Mouse (Mus musculus) myocyte (in vitro differentiated cells): Measurements from ENCODE around the gene Iffo2.
A peak's percentile ranks its signal among the peaks of the same experiment; 100 is the strongest.

ENCODE experiments used
- CEBPB ChIP-seq: IDR thresholded peaks from 2 replicates; pipeline ENCODE4 v1.6.1; 2011; ENCODE audit warnings: mild to moderate bottlenecking, moderate library complexity; ENCODE audit not compliant: poor library complexity, insufficient read depth, severe bottlenecking
- E2F4 ChIP-seq: IDR thresholded peaks from one replicate; pipeline ENCODE4 v1.6.1; 2011; ENCODE audit warnings: mild to moderate bottlenecking, control low read depth, moderate library complexity; ENCODE audit not compliant: insufficient read depth
- MAX ChIP-seq: IDR thresholded peaks from one replicate; pipeline ENCODE4 v1.6.1; 2011; ENCODE audit warnings: low read depth, mild to moderate bottlenecking, control low read depth
- MYOD1 ChIP-seq, 3 experiments: IDR thresholded peaks; one replicate each; pipeline ENCODE4 v1.6.1; 2011; ENCODE audit warnings: control low read depth in 2 of 3, low read depth in 2 of 3, mild to moderate bottlenecking in 2 of 3, moderate library complexity in 1 of 3; ENCODE audit not compliant: insufficient read length in 2 of 3, control insufficient read depth in 1 of 3
- MYOG ChIP-seq, 3 experiments: IDR thresholded peaks; one replicate each; pipeline ENCODE4 v1.6.1; 2011; ENCODE audit warnings: control low read depth in 2 of 3, low read depth in 2 of 3, mild to moderate bottlenecking in 2 of 3; ENCODE audit not compliant: insufficient read length in 2 of 3, control insufficient read depth in 1 of 3, insufficient read depth in 1 of 3
- POLR2A ChIP-seq: IDR thresholded peaks from one replicate; pipeline ENCODE4 v1.6.1; 2011; ENCODE audit warnings: low read depth, mild to moderate bottlenecking, control low read depth, moderate library complexity; ENCODE audit not compliant: insufficient read length
- POLR2AphosphoS2 ChIP-seq: IDR thresholded peaks from one replicate; pipeline ENCODE4 v1.6.1; 2011; ENCODE audit warnings: low read depth, control low read depth; ENCODE audit not compliant: insufficient read length
- REST ChIP-seq: IDR thresholded peaks from one replicate; pipeline ENCODE4 v1.6.1; 2011; ENCODE audit warnings: mild to moderate bottlenecking, control low read depth, moderate library complexity; ENCODE audit not compliant: insufficient read depth, insufficient read length
- SRF ChIP-seq: IDR thresholded peaks from one replicate; pipeline ENCODE4 v1.6.1; 2011; ENCODE audit warnings: low read depth; ENCODE audit not compliant: control insufficient read depth, insufficient read length
- TCF12 ChIP-seq: IDR thresholded peaks from one replicate; pipeline ENCODE4 v1.6.1; 2011; ENCODE audit warnings: mild to moderate bottlenecking, control low read depth; ENCODE audit not compliant: poor library complexity, insufficient read depth, severe bottlenecking
- TCF3 ChIP-seq: IDR thresholded peaks from one replicate; pipeline ENCODE4 v1.6.1; 2011; ENCODE audit warnings: low read depth, control low read depth; ENCODE audit not compliant: insufficient read length
- USF1 ChIP-seq: IDR thresholded peaks from one replicate; pipeline ENCODE4 v1.6.1; 2011; ENCODE audit warnings: low read depth, mild to moderate bottlenecking, control low read depth, moderate library complexity

DNA sequence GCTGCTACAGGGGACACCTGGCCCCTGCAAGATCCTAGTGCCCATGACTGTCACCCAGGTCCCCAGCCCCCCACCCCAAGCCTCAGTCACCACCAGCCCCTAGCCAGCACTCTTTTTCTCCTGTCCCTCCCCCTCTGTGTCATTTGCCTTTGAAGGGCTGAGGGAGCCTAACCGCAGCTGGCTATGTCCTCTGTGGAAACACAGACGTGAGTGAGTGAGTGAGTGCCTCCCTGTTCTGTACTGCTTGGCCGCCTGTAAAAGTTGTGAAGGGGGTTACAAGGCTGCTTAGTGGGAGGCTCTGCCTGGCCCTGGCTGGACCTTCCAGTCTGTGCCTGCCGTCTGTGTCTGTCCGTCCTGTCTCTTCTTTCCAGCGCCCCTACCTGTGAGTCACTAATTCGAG lies 5.4 kb downstream of the Iffo2 start:
- TF ChIP-seq MAX (no peak), POLR2AphosphoS2 (no peak), POLR2A (no peak), MYOD1 (IDR thresholded peaks at IDR 0.05; ENCODE audit: control insufficient read depth in 1 of 3, insufficient read length in 2 of 3, low read depth in 2 of 3) (peak in 1 of 3 experiments; percentile 20), TCF12 (no peak), CEBPB (no peak), MYOG (IDR thresholded peaks at IDR 0.05; ENCODE audit: control insufficient read depth in 1 of 3, insufficient read depth in 1 of 3, insufficient read length in 2 of 3, low read depth in 2 of 3) (no peak), REST (no peak), USF1 (no peak), E2F4 (no peak), TCF3 (no peak), SRF (no peak)
